Mouse (Mus musculus) ES-Bruce4 (cell line): ENCODE data around the gene Adam11. TPM values are rescaled to one million over a fixed set of nuclear protein-coding genes. Genes with fewer than 3 reads are reported as not detected.

Experiments used
- H3K27ac ChIP-seq: 2 replicates; pipeline ENCODE4 v1.5.1; 2012; ENCODE audit warnings: low read length, inconsistent platforms; ENCODE audit not compliant: insufficient read depth
- H3K27me3 ChIP-seq: 2 replicates; pipeline ENCODE4 v1.6.1; 2012; ENCODE audit warnings: mild to moderate bottlenecking, low read length, inconsistent platforms; ENCODE audit not compliant: control insufficient read depth, poor library complexity, insufficient read depth, severe bottlenecking
- H3K36me3 ChIP-seq: 2 replicates; pipeline ENCODE4 v1.6.1; 2012; ENCODE audit warnings: inconsistent platforms, mild to moderate bottlenecking, low read length, moderate library complexity; ENCODE audit not compliant: control insufficient read depth, poor library complexity, insufficient read depth, severe bottlenecking
- H3K4me1 ChIP-seq: one replicate; pipeline ENCODE4 v1.8.1; 2011; ENCODE audit warnings: low read length; ENCODE audit not compliant: control insufficient read depth, insufficient read depth
- H3K4me3 ChIP-seq: 2 replicates; pipeline ENCODE4 v1.5.1; 2011; ENCODE audit warnings: low read depth, mild to moderate bottlenecking, low read length
- H3K9ac ChIP-seq: 2 replicates; pipeline ENCODE4 v1.6.1; 2012; ENCODE audit warnings: low read depth, mild to moderate bottlenecking, inconsistent platforms; ENCODE audit not compliant: poor library complexity, severe bottlenecking
- H3K9me3 ChIP-seq: replicated peaks from 2 replicates; pipeline ENCODE4 v1.6.1; 2012; ENCODE audit warnings: mild to moderate bottlenecking, low read length, inconsistent platforms; ENCODE audit not compliant: control insufficient read depth, poor library complexity, insufficient read depth, severe bottlenecking
- CTCF ChIP-seq: IDR thresholded peaks from one replicate; pipeline ENCODE4 v1.8.1; 2011; ENCODE audit warnings: low read depth, low read length
- EP300 ChIP-seq: IDR thresholded peaks from 2 replicates; pipeline ENCODE4 v1.6.1; 2011; ENCODE audit warnings: low read depth, low read length; ENCODE audit not compliant: insufficient read depth
- POLR2A ChIP-seq: IDR thresholded peaks from one replicate; pipeline ENCODE4 v1.8.1; 2011; ENCODE audit warnings: low read length; ENCODE audit not compliant: insufficient read depth
- polyA plus RNA-seq: library from polyadenylated mRNA; stranded (reverse); fragments of >200 nt; gene quantifications from 2 replicates; pipeline ENCODE4 v1.2.4, GENCODE M21; 2011; ENCODE audit warnings: low read depth; ENCODE audit not compliant: missing spikeins, insufficient read depth, insufficient read length

The Adam11 gene
- polyA plus RNA-seq, 1 experiment = 1.2 TPM

- Histone ChIP-seq H3K4me1 (no peaks in the 10 kb centered on the region), H3K9me3 (no peaks in the 10 kb centered on the region), H3K36me3 (no peaks in the 10 kb centered on the region), H3K4me3 (no peak overlapping the region), H3K9ac (no peak overlapping the region), H3K27ac (no peak overlapping the region), H3K27me3 (no peaks in the 10 kb centered on the region)
- TF ChIP-seq EP300 (no peak), POLR2A (no peak), CTCF (no peak)
Measured at GRCm38 (mm10) chr11:102729835-102730234, 31.4 kb upstream of the Adam11 start.

- Histone ChIP-seq H3K36me3 (no peaks in the 10 kb centered on the region), H3K9ac (no peak overlapping the region), H3K27me3 (no peaks in the 10 kb centered on the region), H3K4me1 (no peaks in the 10 kb centered on the region), H3K4me3 (no peak overlapping the region), H3K9me3 (no peaks in the 10 kb centered on the region), H3K27ac (no peak overlapping the region)
- TF ChIP-seq EP300 = no peak
- no peak for TF ChIP-seq POLR2A
- no peak for TF ChIP-seq CTCF
Measured at GRCm38 (mm10) chr11:102731366-102731765, 29.9 kb upstream of the Adam11 start.

GRCm38 (mm10) chr11:102733146-102733545 is 28.1 kb upstream of the Adam11 start:
- Histone ChIP-seq H3K9me3 (no peaks in the 10 kb centered on the region), H3K36me3 (no peaks in the 10 kb centered on the region), H3K9ac (no peak overlapping the region), H3K27me3 (no peaks in the 10 kb centered on the region), H3K27ac (no peak overlapping the region), H3K4me3 (no peak overlapping the region), H3K4me1 (no peaks in the 10 kb centered on the region)
- TF ChIP-seq CTCF = no peak
- TF ChIP-seq EP300 = no peak
- no peak for TF ChIP-seq POLR2A

- H3K4me1 ChIP-seq = peaks cover 2% of the 10 kb centered on the region
- no peak overlapping the region for H3K4me3 ChIP-seq
- TF ChIP-seq EP300 (no peak), CTCF (peak; percentile 37)
- no peaks in the 10 kb centered on the region for H3K27me3 ChIP-seq
- no peak overlapping the region for H3K27ac ChIP-seq
- H3K9ac ChIP-seq = no peak overlapping the region
- H3K36me3 ChIP-seq = no peaks in the 10 kb centered on the region
- H3K9me3 ChIP-seq = no peaks in the 10 kb centered on the region
Measured at GRCm38 (mm10) chr11:102734961-102735360, 26.3 kb upstream of the Adam11 start.

- no peak for TF ChIP-seq CTCF
- no peak for TF ChIP-seq POLR2A
- no peak for TF ChIP-seq EP300
- Histone ChIP-seq H3K27ac (no peak overlapping the region), H3K36me3 (no peaks in the 10 kb centered on the region), H3K4me1 (peaks cover 2% of the 10 kb centered on the region), H3K9ac (no peak overlapping the region), H3K9me3 (no peaks in the 10 kb centered on the region), H3K4me3 (no peak overlapping the region), H3K27me3 (no peaks in the 10 kb centered on the region)
Measured at GRCm38 (mm10) chr11:102738046-102738445, 23.2 kb upstream of the Adam11 start.

- Histone ChIP-seq H3K27me3 (no peaks in the 10 kb centered on the region), H3K27ac (no peak overlapping the region), H3K9me3 (no peaks in the 10 kb centered on the region), H3K4me1 (peaks cover 2% of the 10 kb centered on the region), H3K36me3 (no peaks in the 10 kb centered on the region), H3K4me3 (peak overlapping the region; percentile 12; the same call in 1 of the 2 replicates), H3K9ac (no peak overlapping the region)
- TF ChIP-seq CTCF (peak; percentile 52), EP300 (no peak)
Measured at GRCm38 (mm10) chr11:102739278-102739966, 21.8 kb upstream of the Adam11 start.
